Mouse (Mus musculus) forebrain, embryonic 15.5 days (tissue): Measurements from ENCODE around the gene Pafah1b3. TPM values are rescaled to one million over a fixed set of nuclear protein-coding genes. Genes with fewer than 3 reads are reported as not detected.

Source experiments
- ATAC-seq: fragments of 200-750 bp; cut with Nextera tagmentation; replicated peaks from 2 replicates; pipeline ENCODE4 v1.8.0; 2017; ENCODE audit warnings: mild to moderate bottlenecking, moderate TSS enrichment, moderate library complexity
- H3K27ac ChIP-seq: fragments of 300-500 bp; sonication (generic); replicated peaks from 2 replicates; pipeline ENCODE4 v1.5.1; 2015; ENCODE audit warnings: mild to moderate bottlenecking, inconsistent platforms
- H3K27me3 ChIP-seq: fragments of 300-500 bp; sonication (generic); 2 replicates; pipeline ENCODE4 v1.6.1; 2015; ENCODE audit warnings: inconsistent platforms
- H3K36me3 ChIP-seq: fragments of 300-500 bp; sonication (generic); 2 replicates; pipeline ENCODE4 v1.6.1; 2015; ENCODE audit warnings: mild to moderate bottlenecking, inconsistent platforms
- H3K4me1 ChIP-seq: fragments of 300-500 bp; sonication (generic); 2 replicates; pipeline ENCODE4 v1.6.1; 2015; ENCODE audit warnings: inconsistent platforms
- H3K4me2 ChIP-seq: fragments of 300-500 bp; sonication (generic); replicated peaks from 2 replicates; pipeline ENCODE4 v1.6.1; 2015; ENCODE audit warnings: mild to moderate bottlenecking, inconsistent platforms
- H3K4me3 ChIP-seq: fragments of 300-500 bp; sonication (generic); 2 replicates; pipeline ENCODE4 v1.5.1; 2015; ENCODE audit warnings: mild to moderate bottlenecking, inconsistent platforms
- H3K9ac ChIP-seq: fragments of 300-500 bp; sonication (generic); replicated peaks from 2 replicates; pipeline ENCODE4 v1.6.1; 2015; ENCODE audit warnings: mild to moderate bottlenecking, inconsistent platforms
- H3K9me3 ChIP-seq: fragments of 300-500 bp; sonication (generic); 2 replicates; pipeline ENCODE4 v1.6.1; 2016; ENCODE audit warnings: inconsistent platforms
- WGBS: fragments of 180-500 bp; shearing (Covaris S2); methylation state at CpG from one replicate; pipeline ENCODE4 v1.1.7; 2015; ENCODE audit warnings: mixed read lengths; 5-methylcytosine and 5-hydroxymethylcytosine counted together
- polyA plus RNA-seq: library from polyadenylated mRNA; unstranded; fragments of >200 nt; fragmentation: Nextera tagmentation; extraction: Ambion mirVana; gene quantifications from 2 replicates; pipeline ENCODE4 v1.2.1, GENCODE M21; 2015

The Pafah1b3 gene
- polyA plus RNA-seq, 1 experiment from 2014 or later, result 521 TPM

DNA sequence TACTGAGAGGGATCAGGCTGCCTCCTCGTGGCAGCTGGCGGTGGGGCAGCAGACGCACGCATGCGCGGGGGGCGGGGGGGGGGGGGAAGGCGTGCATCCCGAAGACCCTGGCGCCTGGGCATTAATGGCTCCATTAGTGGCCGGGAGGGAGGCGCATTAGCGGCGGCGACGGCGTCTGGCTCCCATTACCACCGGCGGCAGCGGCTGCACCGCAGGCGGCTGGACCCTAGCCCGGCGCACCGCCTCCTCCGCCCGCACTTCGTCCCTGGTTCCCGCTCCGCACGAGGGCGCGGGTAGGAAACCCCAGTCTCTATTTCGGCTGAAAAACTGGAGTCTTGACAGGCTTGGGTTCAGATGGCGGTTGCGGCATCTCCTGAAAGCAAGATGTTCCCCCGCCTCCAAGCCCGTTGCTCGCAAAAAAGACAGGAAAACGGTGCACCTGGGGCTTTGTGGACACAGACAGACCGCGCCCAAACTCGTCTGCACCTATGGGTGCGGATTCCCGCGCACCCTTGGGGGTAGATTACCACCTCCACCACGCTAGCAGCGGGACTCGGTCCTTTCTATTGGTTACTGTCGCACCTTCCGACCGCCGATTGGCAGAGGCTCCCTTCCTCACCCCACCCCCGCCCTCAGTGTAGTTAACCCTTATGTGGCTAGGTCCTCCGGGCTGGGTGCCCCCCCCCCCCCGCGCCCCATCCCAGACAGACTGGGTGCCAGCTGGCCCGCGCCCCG, 19.3 kb downstream of the Pafah1b3 start:
- H3K4me3 ChIP-seq, result peak overlapping the region; percentile 70
- under 1% methylated on average over 55 of the region's 60 CpGs for WGBS
- H3K4me1 ChIP-seq, result peaks cover 64% of the 10 kb centered on the region

DNA sequence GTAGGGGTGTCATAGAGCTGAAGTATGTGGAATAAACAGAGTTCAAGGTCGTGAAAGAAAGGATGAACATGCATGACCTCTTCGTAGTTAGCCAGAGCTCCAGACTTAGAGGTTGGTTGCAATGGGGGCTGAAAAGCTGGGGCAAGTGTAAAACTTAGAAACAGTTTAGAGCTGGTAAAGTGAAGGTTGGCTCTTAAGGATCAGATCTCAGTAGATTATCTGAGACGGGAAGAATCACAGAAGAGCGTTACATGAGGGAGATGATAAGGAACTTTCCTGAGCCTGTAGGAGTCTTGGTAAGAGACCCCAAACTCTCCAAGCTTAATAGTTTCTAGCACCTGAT, 19.8 kb downstream of the Pafah1b3 start:
- Histone ChIP-seq H3K27ac (peak overlapping the region; percentile 100), H3K27me3 (no peaks in the 10 kb centered on the region), H3K4me2 (peak overlapping the region; percentile 75), H3K4me1 (peaks cover 59% of the 10 kb centered on the region), H3K36me3 (peaks cover 4% of the 10 kb centered on the region), H3K9me3 (no peaks in the 10 kb centered on the region), H3K9ac (peak overlapping the region; percentile 79), H3K4me3 (peak overlapping the region; percentile 70)
- 11% methylated on average over 4 of the region's 4 CpGs for WGBS
- ATAC-seq, result no peak

More for the DNA sequence above, 19.3 kb downstream of the Pafah1b3 start:
- Histone ChIP-seq H3K4me2 (peak overlapping the region; percentile 75), H3K9me3 (no peaks in the 10 kb centered on the region), H3K27ac (peak overlapping the region; percentile 100), H3K9ac (peak overlapping the region; percentile 79), H3K36me3 (no peaks in the 10 kb centered on the region), H3K27me3 (no peaks in the 10 kb centered on the region)
- peak; percentile 79 for ATAC-seq

- peak overlapping the region; percentile 100 for H3K27ac ChIP-seq
- peak overlapping the region; percentile 79; the same call in 1 of the 2 replicates for H3K9ac ChIP-seq
- peak overlapping the region; percentile 75 for H3K4me2 ChIP-seq
- H3K4me1 ChIP-seq, result peaks cover 59% of the 10 kb centered on the region
- H3K4me3 ChIP-seq, result peak overlapping the region; percentile 70; the same call in 1 of the 2 replicates
- H3K27me3 ChIP-seq, result no peaks in the 10 kb centered on the region
- 92% methylated on average over 4 of the region's 4 CpGs for WGBS
- H3K9me3 ChIP-seq, result no peaks in the 10 kb centered on the region
- peaks cover 10% of the 10 kb centered on the region for H3K36me3 ChIP-seq
- ATAC-seq, result no peak
These were observed 20.4 kb downstream of the Pafah1b3 start for GRCm38 (mm10) chr7:25277405-25277804.

GRCm38 (mm10) chr7:25275555-25276298, 22.1 kb downstream of the Pafah1b3 start:
- Histone ChIP-seq H3K4me2 (no peak overlapping the region), H3K27me3 (no peaks in the 10 kb centered on the region), H3K9me3 (no peaks in the 10 kb centered on the region), H3K9ac (0 out of 2 replicates have a peak overlapping the region, but pooled peaks have one; percentile 5), H3K27ac (no peak overlapping the region), H3K36me3 (peaks cover 19% of the 10 kb centered on the region), H3K4me3 (no peak overlapping the region), H3K4me1 (peaks cover 49% of the 10 kb centered on the region)
- 67% methylated on average over 9 of the region's 9 CpGs for WGBS
- ATAC-seq, result no peak

DNA sequence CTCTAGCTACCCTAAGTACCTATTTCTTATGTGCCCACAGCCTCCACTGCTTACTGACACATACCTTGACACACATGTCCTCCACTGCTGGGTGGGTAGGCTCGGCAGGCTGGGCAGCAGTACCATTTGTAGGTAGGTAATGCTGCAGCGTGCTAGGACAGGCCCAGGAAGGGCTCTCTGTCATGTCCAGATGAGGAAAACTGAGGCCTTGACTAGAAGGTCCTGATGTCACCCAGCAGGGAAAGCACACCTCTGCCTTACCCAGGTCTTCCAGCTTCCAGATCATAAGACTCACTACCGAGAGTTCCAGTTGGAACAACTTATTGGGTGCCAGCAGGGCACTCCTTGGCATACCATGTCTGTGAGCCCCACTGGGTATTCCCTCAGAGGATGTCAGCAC, 22.8 kb downstream of the Pafah1b3 start:
- WGBS, result 88% methylated on average over 3 of the region's 3 CpGs
- Histone ChIP-seq H3K4me2 (no peak overlapping the region), H3K36me3 (peaks cover 19% of the 10 kb centered on the region), H3K9me3 (no peaks in the 10 kb centered on the region), H3K9ac (no peak overlapping the region), H3K27me3 (no peaks in the 10 kb centered on the region), H3K27ac (no peak overlapping the region), H3K4me1 (peaks cover 45% of the 10 kb centered on the region), H3K4me3 (no peak overlapping the region)
- ATAC-seq, result no peak

GRCm38 (mm10) chr7:25274571-25274970, 23.2 kb downstream of the Pafah1b3 start:
- Histone ChIP-seq H3K27ac (no peak overlapping the region), H3K4me2 (no peak overlapping the region), H3K4me3 (no peak overlapping the region), H3K9ac (0 out of 2 replicates have a peak overlapping the region, but pooled peaks have one; percentile 35), H3K27me3 (no peaks in the 10 kb centered on the region), H3K9me3 (no peaks in the 10 kb centered on the region), H3K4me1 (peaks cover 45% of the 10 kb centered on the region), H3K36me3 (peaks cover 19% of the 10 kb centered on the region)
- no peak for ATAC-seq
- 67% methylated on average over 5 of the region's 5 CpGs for WGBS

DNA sequence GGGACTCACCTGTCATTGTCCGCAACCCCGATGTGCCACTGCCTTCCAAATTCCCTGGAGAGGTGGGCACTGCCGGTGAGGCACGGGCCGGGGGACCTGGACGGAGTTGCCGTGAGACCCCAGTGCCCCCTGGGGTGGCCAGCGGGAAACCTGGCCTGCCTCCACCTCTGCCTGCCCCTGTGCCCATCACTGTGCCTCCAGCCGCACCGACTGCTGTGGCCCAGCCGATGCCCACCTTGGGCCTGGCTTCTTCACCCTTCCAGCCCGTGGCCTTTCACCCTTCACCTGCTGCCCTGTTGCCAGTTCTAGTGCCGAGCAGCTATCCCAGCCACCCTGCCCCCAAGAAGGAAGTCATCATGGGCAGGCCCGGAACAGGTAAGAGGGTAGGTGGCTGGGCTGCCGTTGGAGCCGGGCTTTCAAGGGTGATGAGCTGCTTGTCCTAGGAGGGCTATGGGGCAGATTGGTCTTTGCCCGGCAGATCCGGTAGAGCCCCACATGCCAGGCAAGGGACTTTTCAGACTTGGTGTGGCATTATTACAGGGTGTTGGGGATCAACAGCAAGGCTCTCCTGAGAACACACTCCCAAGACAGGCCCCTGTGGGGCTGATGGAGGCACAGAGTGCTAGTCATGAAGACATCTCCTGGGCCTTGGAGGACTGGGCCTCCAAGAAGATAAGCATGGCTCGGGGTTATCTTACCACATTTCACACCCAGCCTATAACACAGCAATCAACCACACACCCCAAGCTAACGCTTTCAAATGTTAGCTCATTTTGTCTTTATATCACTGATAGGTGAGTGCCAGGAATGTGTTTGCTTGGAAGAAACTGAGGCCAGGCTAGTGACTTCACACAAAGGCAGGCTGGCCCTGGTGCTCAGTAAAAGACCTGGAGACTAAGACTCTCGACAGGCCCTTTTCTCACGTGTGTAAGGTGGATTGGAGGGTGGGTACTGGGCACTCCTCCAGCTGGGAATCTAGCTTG, 24.2 kb downstream of the Pafah1b3 start:
- no peak overlapping the region for H3K27ac ChIP-seq
- peaks cover 19% of the 10 kb centered on the region for H3K36me3 ChIP-seq
- H3K4me2 ChIP-seq, result no peak overlapping the region
- peaks cover 52% of the 10 kb centered on the region for H3K4me1 ChIP-seq
- 92% methylated on average over 22 of the region's 22 CpGs for WGBS
- no peaks in the 10 kb centered on the region for H3K9me3 ChIP-seq
- peak overlapping the region; percentile 35; the same call in 1 of the 2 replicates for H3K9ac ChIP-seq
- no peak overlapping the region for H3K4me3 ChIP-seq
- no peak for ATAC-seq
- no peaks in the 10 kb centered on the region for H3K27me3 ChIP-seq

GRCm38 (mm10) chr7:25272445-25273258, 25.1 kb downstream of the Pafah1b3 start:
- 90% methylated on average over 38 of the region's 38 CpGs for WGBS
- Histone ChIP-seq H3K4me1 (peaks cover 47% of the 10 kb centered on the region), H3K9ac (no peak overlapping the region), H3K27ac (no peak overlapping the region), H3K4me2 (no peak overlapping the region), H3K36me3 (peaks cover 19% of the 10 kb centered on the region), H3K4me3 (no peak overlapping the region), H3K9me3 (no peaks in the 10 kb centered on the region), H3K27me3 (no peaks in the 10 kb centered on the region)
- ATAC-seq, result no peak

DNA sequence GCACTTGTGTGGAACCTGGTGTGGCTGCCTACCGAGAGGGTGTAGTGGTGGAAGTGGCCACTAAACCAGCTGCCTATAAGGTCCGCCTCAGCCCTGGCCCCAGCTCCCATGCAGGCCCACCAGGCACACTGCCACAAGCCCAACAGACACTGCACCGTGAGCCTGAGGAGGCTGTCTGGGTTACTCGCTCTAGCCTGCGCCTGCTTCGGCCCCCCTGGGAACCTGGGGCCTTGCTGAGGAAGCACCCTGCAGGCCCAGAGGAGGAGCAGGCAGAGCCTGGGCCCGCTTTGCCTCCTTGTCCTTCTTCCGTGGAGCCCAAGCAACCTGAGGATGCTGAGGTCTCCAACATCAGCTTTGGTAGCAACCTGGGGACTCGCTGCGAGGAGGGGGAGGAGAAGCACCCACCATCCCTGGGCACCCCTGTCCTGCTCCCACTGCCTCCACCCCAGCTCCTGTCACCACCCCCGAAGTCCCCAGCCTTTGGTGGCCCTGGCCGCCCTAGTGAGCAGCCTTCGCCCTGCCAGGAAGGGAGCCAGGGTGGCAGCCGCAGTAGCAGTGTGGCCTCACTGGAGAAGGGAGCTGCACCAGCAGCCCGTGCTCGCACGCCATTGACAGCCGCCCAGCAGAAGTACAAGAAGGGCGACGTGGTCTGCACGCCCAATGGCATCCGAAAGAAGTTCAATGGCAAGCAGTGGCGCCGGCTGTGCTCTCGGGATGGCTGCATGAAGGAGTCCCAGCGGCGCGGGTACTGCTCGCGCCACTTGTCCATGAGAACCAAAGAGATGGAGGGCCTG, 25.9 kb downstream of the Pafah1b3 start:
- H3K9me3 ChIP-seq, result no peaks in the 10 kb centered on the region
- H3K9ac ChIP-seq, result no peak overlapping the region

DNA sequence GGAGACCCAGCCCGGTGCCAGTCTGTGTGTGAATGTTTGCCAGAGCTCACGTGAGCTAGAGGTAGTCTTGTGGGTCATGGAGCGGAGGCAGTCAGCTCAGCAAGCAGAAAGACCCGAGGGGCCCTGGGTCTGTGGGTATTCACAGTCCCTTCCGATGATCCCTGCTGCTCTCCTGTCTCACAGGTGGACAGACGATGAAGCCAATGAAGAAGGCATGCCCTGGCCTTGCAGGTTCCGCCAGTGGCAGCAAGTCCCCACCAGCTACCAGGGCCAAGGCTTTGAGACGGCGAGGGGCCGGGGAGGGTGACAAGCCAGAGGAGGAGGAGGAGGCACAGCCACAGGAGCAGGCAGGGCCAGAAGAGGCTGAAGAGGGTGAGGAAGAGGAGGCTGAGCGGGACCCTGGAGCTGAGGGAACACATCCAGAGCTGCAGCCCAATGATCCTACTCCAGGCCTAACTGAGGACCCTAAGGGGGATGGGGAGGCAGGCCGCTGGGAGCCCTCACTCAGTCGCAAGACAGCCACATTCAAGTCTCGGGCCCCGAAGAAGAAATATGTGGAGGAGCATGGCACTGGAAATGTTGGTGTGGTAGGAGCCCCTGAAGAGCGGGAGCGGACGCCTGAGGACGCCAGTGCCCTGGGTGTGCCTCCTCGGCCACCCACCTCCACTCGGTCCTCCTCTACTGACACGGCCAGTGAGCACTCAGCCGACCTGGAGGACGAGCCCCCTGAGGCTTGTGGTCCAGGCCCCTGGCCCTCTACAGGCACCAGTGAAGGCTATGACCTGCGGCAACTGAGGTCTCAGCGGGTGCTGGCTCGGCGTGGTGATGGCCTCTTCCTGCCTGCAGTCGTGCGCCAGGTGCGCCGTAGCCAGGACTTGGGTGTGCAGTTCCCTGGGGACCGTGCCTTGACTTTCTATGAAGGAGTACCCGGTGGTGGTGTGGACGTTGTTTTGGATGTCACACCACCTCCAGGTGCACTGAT, 26.8 kb downstream of the Pafah1b3 start:
- H3K9ac ChIP-seq, result no peak overlapping the region
- H3K4me3 ChIP-seq, result no peak overlapping the region
- H3K27me3 ChIP-seq, result no peaks in the 10 kb centered on the region
- peaks cover 39% of the 10 kb centered on the region for H3K4me1 ChIP-seq
- no peak overlapping the region for H3K4me2 ChIP-seq
- peaks cover 19% of the 10 kb centered on the region for H3K36me3 ChIP-seq
- no peak for ATAC-seq
- no peaks in the 10 kb centered on the region for H3K9me3 ChIP-seq
- no peak overlapping the region for H3K27ac ChIP-seq
- WGBS, result 90% methylated on average over 35 of the region's 35 CpGs

More for the DNA sequence above, 25.9 kb downstream of the Pafah1b3 start:
- WGBS, result 90% methylated on average over 30 of the region's 30 CpGs
- peaks cover 19% of the 10 kb centered on the region for H3K36me3 ChIP-seq
- ATAC-seq, result no peak
- H3K27ac ChIP-seq, result no peak overlapping the region
- no peak overlapping the region for H3K4me2 ChIP-seq
- peaks cover 46% of the 10 kb centered on the region for H3K4me1 ChIP-seq
- no peak overlapping the region for H3K4me3 ChIP-seq
- no peaks in the 10 kb centered on the region for H3K27me3 ChIP-seq
